Mouse (Mus musculus) midbrain, embryonic 11.5 days (tissue): Measurements from ENCODE around the gene Prrg3. TPM values are rescaled to one million over a fixed set of nuclear protein-coding genes. Genes with fewer than 3 reads are reported as not detected.
"Not testable (repeated sequence)": the region's sequence is repeated elsewhere in the genome, so short reads cannot be mapped to it uniquely, and the experiment has no call there.

Source experiments
- ATAC-seq: fragments of 200-750 bp; cut with Nextera tagmentation; 2 replicates; pipeline ENCODE4 v1.8.0; 2017; ENCODE audit warnings: moderate TSS enrichment, moderate library complexity; ENCODE audit not compliant: low FRiP score
- DNase-seq: peaks from one replicate; pipeline ENCODE4 v3.0.0; 2015; ENCODE audit warnings: low spot score; ENCODE audit errors: missing footprints
- H3K27ac ChIP-seq: fragments of 300-500 bp; sonication (generic); 2 replicates; pipeline ENCODE4 v1.5.1; 2014; ENCODE audit warnings: low read depth, low read length
- H3K27me3 ChIP-seq: fragments of 300-500 bp; sonication (generic); 2 replicates; pipeline ENCODE4 v1.6.1; 2014; ENCODE audit warnings: mild to moderate bottlenecking, low read length, moderate library complexity, mixed read lengths; ENCODE audit not compliant: control insufficient read depth, insufficient read depth
- H3K36me3 ChIP-seq: fragments of 300-500 bp; sonication (generic); 2 replicates; pipeline ENCODE4 v1.6.1; 2014; ENCODE audit warnings: mild to moderate bottlenecking, low read length, moderate library complexity, mixed read lengths; ENCODE audit not compliant: control insufficient read depth, insufficient read depth
- H3K4me1 ChIP-seq: fragments of 300-500 bp; sonication (generic); 2 replicates; pipeline ENCODE4 v1.6.1; 2014; ENCODE audit warnings: low read length; ENCODE audit not compliant: control insufficient read depth, insufficient read depth
- H3K4me2 ChIP-seq: fragments of 300-500 bp; sonication (generic); 2 replicates; pipeline ENCODE4 v1.6.1; 2014; ENCODE audit warnings: mild to moderate bottlenecking, moderate library complexity
- H3K4me3 ChIP-seq: fragments of 300-500 bp; sonication (generic); 2 replicates; pipeline ENCODE4 v1.5.1; 2014; ENCODE audit warnings: low read depth, low read length
- H3K9ac ChIP-seq: fragments of 300-500 bp; sonication (generic); 2 replicates; pipeline ENCODE4 v1.6.1; 2014; ENCODE audit warnings: low read length
- H3K9me3 ChIP-seq: fragments of 300-500 bp; sonication (generic); 2 replicates; pipeline ENCODE4 v1.6.1; 2016; ENCODE audit warnings: low read length; ENCODE audit not compliant: control insufficient read depth
- WGBS: fragments of 180-500 bp; shearing (Covaris S2); extraction: QIAGEN DNeasy Blood & Tissue Kit; methylation state at CpG from one replicate; pipeline ENCODE4 v1.1.7; 2014; 5-methylcytosine and 5-hydroxymethylcytosine counted together
- polyA plus RNA-seq: library from polyadenylated mRNA; unstranded; fragments of >200 nt; fragmentation: Nextera tagmentation; extraction: Ambion mirVana; gene quantifications from 2 replicates; pipeline ENCODE4 v1.2.1, GENCODE M21; 2014

Gene Prrg3
- 6.6 and 8.4 TPM in 2 replicates for polyA plus RNA-seq

DNA sequence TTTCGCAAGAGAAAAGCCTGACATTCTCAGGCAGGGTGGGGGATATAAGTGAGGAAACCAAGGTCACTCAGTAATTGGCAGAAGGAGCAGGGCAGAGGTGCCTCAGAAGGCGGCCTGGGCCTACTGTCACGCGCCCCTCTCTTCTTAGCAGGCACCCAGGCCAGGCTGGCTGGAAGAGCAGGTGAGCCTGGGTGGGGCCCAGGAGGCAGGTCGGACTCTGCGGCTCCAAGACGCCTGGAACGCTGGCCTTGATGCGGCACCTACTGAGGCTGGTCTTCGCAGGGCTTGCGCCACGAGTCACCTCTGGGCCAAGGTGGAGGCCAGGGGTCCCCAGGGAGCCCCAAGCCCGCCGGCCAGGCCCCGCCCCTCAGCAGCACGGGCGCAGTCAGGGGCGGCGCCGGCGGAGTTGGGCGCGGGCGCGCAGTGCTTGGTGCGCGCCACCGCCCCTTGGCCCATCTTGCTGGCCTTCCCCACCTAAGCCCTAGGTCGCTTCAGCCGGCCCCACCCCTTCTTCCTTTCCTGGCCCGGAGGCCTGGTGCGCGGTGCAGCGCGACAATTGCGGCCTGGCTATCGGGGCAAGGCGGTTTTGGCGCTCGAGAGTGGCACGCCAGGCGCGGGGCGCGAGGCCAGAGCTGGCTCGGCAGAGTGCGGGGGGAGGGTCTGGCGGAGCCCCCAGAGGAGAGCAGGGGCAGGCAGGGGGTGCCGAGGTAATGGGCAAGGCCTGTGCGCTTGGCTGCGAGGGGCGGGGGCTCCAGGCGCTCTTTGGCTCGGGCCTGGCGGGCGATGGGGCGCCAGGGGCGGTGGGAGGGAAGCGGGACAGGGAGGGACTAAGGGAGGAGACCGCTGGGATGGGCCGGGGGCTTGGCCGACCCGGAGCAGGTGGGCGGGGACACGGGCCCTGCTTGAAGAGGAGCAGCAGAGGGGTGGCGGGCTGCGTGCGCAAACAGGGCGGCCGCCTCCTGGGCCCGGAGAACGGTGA lies at the start of gene Prrg3:
Gene Prrg3, plus strand, starts transcription at position 552 of the 979 bp plus-strand sequence.
- peak within 1 kb of the TSS; percentile 63 for H3K4me2 ChIP-seq
- H3K27ac ChIP-seq, result no peak within 1 kb of the TSS
- ATAC-seq (peak; percentile 94), DNase-seq (peak; percentile 95)
- 18% methylated on average over 35 of the region's 72 CpGs for WGBS
- no peaks in the 10 kb centered on the region for H3K9me3 ChIP-seq
- H3K4me3 ChIP-seq, result peak within 1 kb of the TSS; percentile 43
- no peaks in the 10 kb centered on the region; the same call in 1 of the 2 replicates for H3K27me3 ChIP-seq
- no peaks in the 10 kb centered on the region for H3K36me3 ChIP-seq
- H3K9ac ChIP-seq, result peak within 1 kb of the TSS; percentile 66
- H3K4me1 ChIP-seq, result peaks cover 4% of the 10 kb centered on the region; the same call in 1 of the 2 replicates

- ATAC-seq (peak; percentile 40; the same call in 1 of the 2 replicates), DNase-seq (peak; percentile 92)
- H3K9me3 ChIP-seq, result no peaks in the 10 kb centered on the region
- H3K4me1 ChIP-seq, result no peaks in the 10 kb centered on the region
- H3K36me3 ChIP-seq, result no peaks in the 10 kb centered on the region
- no peaks in the 10 kb centered on the region for H3K27me3 ChIP-seq
- WGBS, result 24% methylated on average over 3 of the region's 3 CpGs
- H3K4me3 ChIP-seq, result no peak overlapping the region
- no peak overlapping the region for H3K27ac ChIP-seq
- H3K9ac ChIP-seq, result no peak overlapping the region
- no peak overlapping the region for H3K4me2 ChIP-seq
Observed at GRCm38 (mm10) chrX:71946631-71947030, 15.8 kb upstream of the Prrg3 start.

DNA sequence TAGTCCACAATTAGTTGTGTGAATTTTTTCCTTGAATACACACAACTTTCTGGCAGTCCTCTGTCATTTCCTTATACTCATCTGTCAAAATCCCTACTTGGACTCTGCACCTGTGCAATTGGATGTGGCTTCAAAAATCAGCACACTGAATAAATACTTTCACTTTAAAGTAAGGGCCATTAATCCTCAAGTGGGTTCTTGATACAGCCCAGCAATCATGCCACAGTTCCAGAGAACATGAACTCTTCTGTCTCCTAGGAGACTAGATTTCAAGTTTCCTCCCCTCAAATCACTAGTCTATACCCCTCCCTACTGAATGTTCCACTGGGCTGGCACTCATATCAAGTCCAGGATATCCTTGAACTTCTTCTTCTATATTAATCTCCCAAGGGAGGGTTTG lies 4.1 kb upstream of the Prrg3 start:
- Histone ChIP-seq H3K4me2 (no peak overlapping the region), H3K9me3 (no peaks in the 10 kb centered on the region), H3K4me1 (peaks cover under 1% of the 10 kb centered on the region; the same call in 1 of the 2 replicates), H3K27ac (no peak overlapping the region), H3K27me3 (no peaks in the 10 kb centered on the region; the same call in 1 of the 2 replicates), H3K9ac (no peak overlapping the region), H3K4me3 (no peak overlapping the region), H3K36me3 (no peaks in the 10 kb centered on the region)
- ATAC-seq (no peak), DNase-seq (no peak)

- peaks cover 4% of the 10 kb centered on the region; the same call in 1 of the 2 replicates for H3K4me1 ChIP-seq
- ATAC-seq, result peak; percentile 20
- peak overlapping the region; percentile 66 for H3K9ac ChIP-seq
- H3K36me3 ChIP-seq, result no peaks in the 10 kb centered on the region
- H3K4me3 ChIP-seq, result peak overlapping the region; percentile 43
- H3K27me3 ChIP-seq, result no peaks in the 10 kb centered on the region; the same call in 1 of the 2 replicates
- 34% methylated on average over 9 of the region's 9 CpGs for WGBS
- H3K27ac ChIP-seq, result no peak overlapping the region
- H3K9me3 ChIP-seq, result no peaks in the 10 kb centered on the region
- DNase-seq, result peak; percentile 84
- H3K4me2 ChIP-seq, result peak overlapping the region; percentile 63
Observed at GRCm38 (mm10) chrX:71963275-71963912, 970 bp downstream of the Prrg3 start.

DNA sequence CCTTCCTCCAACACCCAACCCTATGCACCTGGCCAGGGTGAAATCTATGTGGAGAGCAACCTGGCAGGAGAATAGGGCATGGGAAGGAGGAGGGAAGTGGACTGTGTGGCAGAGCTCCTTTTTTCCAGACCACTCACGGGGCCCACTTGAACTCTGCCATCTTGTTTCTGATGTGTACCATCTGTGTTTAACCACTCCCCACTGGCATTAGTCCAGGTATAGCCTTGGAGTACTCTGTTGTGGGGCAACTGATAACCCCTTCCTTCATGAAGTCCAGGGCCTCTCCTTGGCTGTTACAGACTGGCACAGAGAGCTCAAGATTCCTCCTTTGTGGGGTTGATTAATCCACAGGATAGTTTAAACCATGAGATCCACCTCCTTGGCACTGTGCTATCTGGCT lies 5.8 kb downstream of the Prrg3 start:
- H3K27me3 ChIP-seq, result no peaks in the 10 kb centered on the region
- WGBS, result 88% methylated on average over 1 of the region's 1 CpGs
- ATAC-seq, result no peak
- no peak overlapping the region for H3K9ac ChIP-seq
- H3K4me2 ChIP-seq, result no peak overlapping the region
- no peak overlapping the region for H3K27ac ChIP-seq
- H3K4me1 ChIP-seq, result peaks cover 4% of the 10 kb centered on the region; the same call in 1 of the 2 replicates
- H3K4me3 ChIP-seq, result no peak overlapping the region
- no peaks in the 10 kb centered on the region for H3K36me3 ChIP-seq
- no peak for DNase-seq
- H3K9me3 ChIP-seq, result no peaks in the 10 kb centered on the region

GRCm38 (mm10) chrX:71968816-71969215 lies 6.4 kb downstream of the Prrg3 start:
- DNase-seq, result no peak
- 76% methylated on average over 6 of the region's 6 CpGs for WGBS
- H3K27ac ChIP-seq, result no peak overlapping the region
- H3K9me3 ChIP-seq, result no peaks in the 10 kb centered on the region
- no peak overlapping the region for H3K9ac ChIP-seq
- no peak overlapping the region for H3K4me2 ChIP-seq
- H3K27me3 ChIP-seq, result no peaks in the 10 kb centered on the region
- H3K4me3 ChIP-seq, result no peak overlapping the region
- ATAC-seq, result no peak
- H3K4me1 ChIP-seq, result peaks cover under 1% of the 10 kb centered on the region; the same call in 1 of the 2 replicates
- no peaks in the 10 kb centered on the region for H3K36me3 ChIP-seq

GRCm38 (mm10) chrX:71971325-71971724 lies 8.9 kb downstream of the Prrg3 start:
- H3K9ac ChIP-seq, result no peak overlapping the region
- H3K4me3 ChIP-seq, result no peak overlapping the region
- ATAC-seq (no peak), DNase-seq (no peak)
- whole genome bisulfite sequencing, result 59% methylated on average over 5 of the region's 5 CpGs
- no peak overlapping the region for H3K27ac ChIP-seq
- no peaks in the 10 kb centered on the region for H3K9me3 ChIP-seq
- H3K4me2 ChIP-seq, result no peak overlapping the region
- H3K27me3 ChIP-seq, result no peaks in the 10 kb centered on the region
- H3K4me1 ChIP-seq, result no peaks in the 10 kb centered on the region
- no peaks in the 10 kb centered on the region for H3K36me3 ChIP-seq

DNA sequence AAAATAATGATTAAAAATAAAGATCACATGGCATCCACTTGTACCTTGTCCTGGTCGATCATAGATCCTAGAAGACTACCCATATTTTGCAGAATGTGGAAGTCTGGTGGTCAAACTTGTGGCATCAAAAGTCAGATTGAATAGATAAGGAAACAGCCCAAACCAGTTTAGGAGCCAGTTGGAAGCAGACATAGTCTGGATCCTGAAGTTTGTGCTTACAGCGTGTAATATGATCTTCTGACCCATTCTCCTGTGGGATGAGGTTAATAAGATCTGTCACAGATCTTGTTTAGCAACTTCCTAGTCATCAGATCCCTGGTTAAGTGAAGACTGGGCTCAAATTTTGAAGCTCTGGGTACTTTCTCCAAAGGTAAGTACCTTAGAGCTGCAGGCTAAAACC lies 10.3 kb downstream of the Prrg3 start, which contains the start of gene Fate1:
Gene Fate1, plus strand, starts transcription at position 301 of the 400 bp plus-strand sequence.
- WGBS, result 70% methylated on average over 2 of the region's 2 CpGs

DNA sequence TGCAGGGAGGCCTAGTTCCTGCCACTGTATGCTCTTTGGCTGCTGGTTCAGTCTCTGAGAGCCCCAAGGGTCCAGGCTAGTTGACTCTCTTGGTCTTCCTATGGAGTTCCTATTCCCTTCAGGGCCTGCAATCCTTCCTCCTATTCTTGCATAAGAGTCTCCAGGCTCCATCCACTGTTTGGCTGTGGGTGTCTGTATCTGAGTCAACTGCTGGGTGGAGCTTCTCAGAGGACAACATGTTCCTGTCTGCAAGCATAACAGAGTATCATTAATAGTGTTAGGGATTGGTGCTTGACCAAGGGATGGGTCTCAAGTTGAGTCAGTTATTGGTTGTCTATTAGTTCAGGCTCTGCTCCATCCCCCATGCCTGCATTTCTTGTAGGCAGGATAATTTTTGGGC lies 15.3 kb downstream of the Prrg3 start:
- H3K36me3 ChIP-seq, DNase-seq, H3K27me3 ChIP-seq, H3K9ac ChIP-seq, H3K4me2 ChIP-seq, H3K4me3 ChIP-seq, H3K4me1 ChIP-seq, H3K27ac ChIP-seq, ATAC-seq, H3K9me3 ChIP-seq: not testable (repeated sequence)

More for the DNA sequence above, 10.3 kb downstream of the Prrg3 start, which contains the start of gene Fate1:
- Histone ChIP-seq H3K9me3 (no peaks in the 10 kb centered on the region), H3K27ac (no peak within 1 kb of the TSS), H3K4me2 (no peak within 1 kb of the TSS), H3K9ac (no peak within 1 kb of the TSS), H3K36me3 (no peaks in the 10 kb centered on the region), H3K4me1 (no peaks in the 10 kb centered on the region), H3K27me3 (no peaks in the 10 kb centered on the region), H3K4me3 (no peak within 1 kb of the TSS)
- ATAC-seq, result no peak
- no peak for DNase-seq
